Mouse (Mus musculus): ENCODE results near the gene Lzts2. TPM values are rescaled to one million over a fixed set of nuclear protein-coding genes. Genes with fewer than 3 reads are reported as not detected.

The Lzts2 gene
- polyA plus RNA-seq, 1 experiment from 2014 or later, result 34.7 TPM

DNA sequence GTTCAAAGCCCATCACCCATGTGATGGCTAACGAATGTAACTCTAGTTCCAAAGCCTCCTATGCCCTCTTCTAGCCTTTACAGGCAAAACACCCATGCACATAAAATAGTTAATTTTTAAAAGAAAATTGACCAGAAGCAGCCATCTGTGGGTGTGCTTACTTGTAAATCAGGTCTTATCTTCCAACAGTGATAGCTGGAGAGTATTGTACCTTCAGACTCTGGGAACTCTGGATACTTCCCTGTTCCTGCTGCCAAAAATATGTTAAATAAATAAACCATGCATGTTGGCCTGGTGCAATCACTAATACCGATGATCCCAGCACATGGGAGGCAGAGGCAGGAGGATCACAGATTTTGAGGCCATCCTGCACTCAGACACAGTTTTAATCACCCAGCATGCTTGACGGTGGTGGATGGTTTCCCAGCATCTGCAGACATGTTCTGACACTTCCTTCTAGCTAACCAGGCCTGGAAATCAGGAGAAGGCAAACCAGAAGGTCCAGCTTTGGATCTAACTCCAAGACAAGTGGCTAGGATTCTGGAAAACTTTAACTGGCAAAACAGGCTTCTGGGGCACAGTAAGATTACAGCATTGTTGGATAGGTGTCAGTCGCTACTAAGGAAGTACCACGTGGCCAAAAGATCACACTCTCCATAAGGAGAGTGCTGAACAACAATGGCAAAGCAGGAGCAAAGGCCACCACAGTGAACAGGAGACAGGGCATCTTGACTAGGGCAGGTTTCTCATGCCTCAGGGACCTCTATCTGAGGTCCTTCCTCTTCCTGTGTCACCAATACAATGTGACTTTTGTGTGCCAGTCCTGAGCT lies 28.8 kb upstream of the Lzts2 start:
- Histone ChIP-seq H3K4me1 (ENCODE audit: control insufficient read depth, insufficient read depth, low read length) (peaks cover 31% of the 10 kb centered on the region), H3K27me3 (replicated peaks; ENCODE audit: control insufficient read depth, insufficient read depth, low read length) (no peaks in the 10 kb centered on the region), H3K36me3 (ENCODE audit: control insufficient read depth, insufficient read depth, low read length) (peaks cover 8% of the 10 kb centered on the region; the same call in 1 of the 2 replicates), H3K9me3 (ENCODE audit: control insufficient read depth, low read length) (no peaks in the 10 kb centered on the region), H3K9ac (ENCODE audit: low read depth, low read length) (no peak overlapping the region), H3K4me3 (ENCODE audit: low read length) (no peak overlapping the region), H3K4me2 (ENCODE audit: low read depth, low read length) (no peak overlapping the region), H3K27ac (ENCODE audit: low read length) (peak overlapping the region; percentile 88)
- WGBS, result 44% methylated on average over 5 of the region's 5 CpGs
- ATAC-seq, result peak; percentile 66

DNA sequence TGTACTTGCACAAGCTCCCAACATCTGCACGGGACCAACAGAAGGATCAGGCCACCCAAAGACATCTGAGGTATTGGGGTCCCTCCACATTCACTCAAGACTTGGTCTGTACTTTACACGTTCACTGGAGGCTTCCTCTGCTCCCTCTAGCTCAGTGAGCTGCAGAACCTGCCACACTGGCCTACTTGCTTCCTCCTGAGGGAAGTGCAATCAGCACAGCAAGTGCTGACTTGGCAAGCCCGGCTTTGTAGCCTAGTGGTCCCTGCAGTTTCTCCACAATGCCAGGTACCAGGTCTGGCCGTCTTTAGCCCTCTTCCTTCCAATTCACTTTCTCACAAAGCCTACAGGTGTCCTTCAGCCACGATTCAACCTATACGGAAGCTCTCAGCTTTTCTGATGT lies 27.2 kb upstream of the Lzts2 start:
- H3K4me3 ChIP-seq (ENCODE audit: low read length), result no peak overlapping the region
- no peaks in the 10 kb centered on the region for H3K36me3 ChIP-seq (ENCODE audit: control insufficient read depth, insufficient read depth, low read length)
- no peaks in the 10 kb centered on the region for H3K9me3 ChIP-seq (ENCODE audit: control insufficient read depth, low read length)
- H3K9ac ChIP-seq (ENCODE audit: low read depth, low read length), result peak overlapping the region; percentile 37; the same call in 1 of the 2 replicates
- H3K4me2 ChIP-seq (ENCODE audit: low read depth, low read length), result no peak overlapping the region
- peaks cover 28% of the 10 kb centered on the region for H3K4me1 ChIP-seq (ENCODE audit: control insufficient read depth, insufficient read depth, low read length)
- H3K27ac ChIP-seq (ENCODE audit: low read length), result peak overlapping the region; percentile 88
- ATAC-seq, result no peak
- H3K27me3 ChIP-seq (replicated peaks; ENCODE audit: control insufficient read depth, insufficient read depth, low read length), result no peaks in the 10 kb centered on the region
- 64% methylated on average over 6 of the region's 6 CpGs for WGBS

- WGBS, result 56% methylated on average over 6 of the region's 6 CpGs
- Histone ChIP-seq H3K4me3 (ENCODE audit: low read length) (no peak overlapping the region), H3K27me3 (replicated peaks; ENCODE audit: control insufficient read depth, insufficient read depth, low read length) (no peaks in the 10 kb centered on the region), H3K27ac (ENCODE audit: low read length) (peak overlapping the region; percentile 97), H3K4me2 (ENCODE audit: low read depth, low read length) (peak overlapping the region; percentile 97; the same call in 1 of the 2 replicates), H3K9me3 (ENCODE audit: control insufficient read depth, low read length) (no peaks in the 10 kb centered on the region), H3K9ac (ENCODE audit: low read depth, low read length) (no peak overlapping the region; the same call in 1 of the 2 replicates), H3K4me1 (ENCODE audit: control insufficient read depth, insufficient read depth, low read length) (peaks cover 28% of the 10 kb centered on the region), H3K36me3 (ENCODE audit: control insufficient read depth, insufficient read depth, low read length) (no peaks in the 10 kb centered on the region)
- ATAC-seq, result no peak
Measured at GRCm38 (mm10) chr19:44987851-44988250, 26.4 kb upstream of the Lzts2 start.

DNA sequence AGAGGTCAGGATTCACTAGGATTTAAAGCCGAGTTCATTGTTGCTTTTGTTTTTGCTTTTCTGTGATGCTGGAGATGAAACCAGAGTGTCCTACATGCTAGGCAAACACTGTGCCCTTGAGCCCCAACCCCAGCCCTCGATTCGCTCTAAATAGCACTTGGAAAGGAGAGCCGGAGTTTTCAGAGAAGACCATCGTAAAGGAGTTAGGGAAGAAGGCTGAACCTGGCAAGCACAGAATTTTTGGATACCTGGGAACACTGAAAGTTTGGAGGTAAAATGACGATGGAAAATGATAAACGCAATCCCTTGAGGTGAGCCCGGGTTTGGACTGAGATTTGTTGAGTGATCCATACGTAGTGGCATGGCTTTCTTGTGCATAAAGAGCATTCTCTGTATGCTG lies 25.9 kb upstream of the Lzts2 start:
- Histone ChIP-seq H3K27me3 (replicated peaks; ENCODE audit: control insufficient read depth, insufficient read depth, low read length) (no peaks in the 10 kb centered on the region), H3K27ac (ENCODE audit: low read length) (peak overlapping the region; percentile 97), H3K36me3 (ENCODE audit: control insufficient read depth, insufficient read depth, low read length) (no peaks in the 10 kb centered on the region), H3K4me2 (ENCODE audit: low read depth, low read length) (peak overlapping the region; percentile 97), H3K9me3 (ENCODE audit: control insufficient read depth, low read length) (no peaks in the 10 kb centered on the region), H3K4me1 (ENCODE audit: control insufficient read depth, insufficient read depth, low read length) (peaks cover 27% of the 10 kb centered on the region), H3K4me3 (ENCODE audit: low read length) (peak overlapping the region; percentile 82), H3K9ac (ENCODE audit: low read depth, low read length) (peak overlapping the region; percentile 90)
- WGBS, result 29% methylated on average over 9 of the region's 9 CpGs
- no peak for ATAC-seq

DNA sequence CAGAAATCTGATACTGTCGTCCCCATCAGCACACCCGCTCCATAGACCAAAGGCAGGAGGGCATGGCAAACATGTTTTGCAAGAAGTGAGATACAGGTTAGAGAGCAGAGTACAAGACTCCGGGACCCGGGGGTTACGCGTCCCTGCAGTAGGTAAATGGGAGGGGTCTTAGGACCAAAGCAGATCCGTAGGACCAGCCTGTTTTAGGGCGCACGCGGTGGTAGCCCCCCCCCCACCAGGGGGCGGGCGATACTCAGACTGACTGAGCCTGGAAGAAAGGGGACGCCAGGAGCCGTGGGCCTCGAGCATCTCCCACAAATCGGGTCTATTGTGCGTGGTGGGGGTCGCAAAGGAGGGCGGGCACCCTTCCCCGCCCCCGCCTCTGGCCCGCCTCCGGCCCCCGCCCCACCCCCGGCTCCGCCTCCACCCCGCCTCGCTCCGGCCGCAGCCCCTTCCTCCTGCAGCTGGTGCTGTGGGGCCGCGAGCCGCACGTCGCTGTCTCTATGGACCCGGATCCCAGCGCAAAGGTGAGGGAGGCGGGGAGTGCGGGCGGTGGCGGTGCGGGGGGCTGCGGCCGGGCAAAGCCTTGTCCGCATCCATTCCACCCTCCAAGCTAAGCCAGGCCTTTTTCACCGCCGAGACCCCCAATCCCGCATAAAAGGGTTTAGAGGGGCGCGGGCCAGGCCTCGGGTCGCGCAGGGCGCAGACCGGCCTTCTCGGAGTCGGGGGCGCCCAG lies 25.2 kb upstream of the Lzts2 start, which contains the start of gene Sema4g:
Sema4g (plus strand) TSS at position 271 of the 736 bp plus-strand sequence.
- H3K4me1 ChIP-seq (ENCODE audit: control insufficient read depth, insufficient read depth, low read length), result peaks cover 25% of the 10 kb centered on the region
- ATAC-seq, result peak; percentile 41
- peak within 1 kb of the TSS; percentile 90 for H3K9ac ChIP-seq (ENCODE audit: low read depth, low read length)
- no peaks in the 10 kb centered on the region for H3K27me3 ChIP-seq (replicated peaks; ENCODE audit: control insufficient read depth, insufficient read depth, low read length)
- H3K4me2 ChIP-seq (ENCODE audit: low read depth, low read length), result peak within 1 kb of the TSS; percentile 97
- no peaks in the 10 kb centered on the region for H3K9me3 ChIP-seq (ENCODE audit: control insufficient read depth, low read length)
- H3K4me3 ChIP-seq (ENCODE audit: low read length), result peak within 1 kb of the TSS; percentile 82
- under 1% methylated on average over 49 of the region's 58 CpGs for WGBS
- peak within 1 kb of the TSS; percentile 97 for H3K27ac ChIP-seq (ENCODE audit: low read length)
- no peaks in the 10 kb centered on the region for H3K36me3 ChIP-seq (ENCODE audit: control insufficient read depth, insufficient read depth, low read length)

GRCm38 (mm10) chr19:44989567-44990495 lies 24.4 kb upstream of the Lzts2 start:
- Histone ChIP-seq H3K9ac (ENCODE audit: low read depth, low read length) (peak overlapping the region; percentile 90), H3K4me2 (ENCODE audit: low read depth, low read length) (peak overlapping the region; percentile 97), H3K9me3 (ENCODE audit: control insufficient read depth, low read length) (no peaks in the 10 kb centered on the region), H3K27me3 (replicated peaks; ENCODE audit: control insufficient read depth, insufficient read depth, low read length) (no peaks in the 10 kb centered on the region), H3K4me3 (ENCODE audit: low read length) (peak overlapping the region; percentile 82), H3K4me1 (ENCODE audit: control insufficient read depth, insufficient read depth, low read length) (peaks cover 20% of the 10 kb centered on the region), H3K27ac (ENCODE audit: low read length) (peak overlapping the region; percentile 97), H3K36me3 (ENCODE audit: control insufficient read depth, insufficient read depth, low read length) (no peaks in the 10 kb centered on the region)
- ATAC-seq, result no peak
- 7% methylated on average over 22 of the region's 22 CpGs for WGBS

GRCm38 (mm10) chr19:44991031-44991430 lies 23.2 kb upstream of the Lzts2 start:
- H3K36me3 ChIP-seq (ENCODE audit: control insufficient read depth, insufficient read depth, low read length), result no peaks in the 10 kb centered on the region
- peak overlapping the region; percentile 97 for H3K4me2 ChIP-seq (ENCODE audit: low read depth, low read length)
- peak overlapping the region; percentile 82 for H3K4me3 ChIP-seq (ENCODE audit: low read length)
- peak overlapping the region; percentile 90 for H3K9ac ChIP-seq (ENCODE audit: low read depth, low read length)
- 67% methylated on average over 8 of the region's 8 CpGs for WGBS
- peaks cover 20% of the 10 kb centered on the region for H3K4me1 ChIP-seq (ENCODE audit: control insufficient read depth, insufficient read depth, low read length)
- peak; percentile 82 for ATAC-seq
- H3K9me3 ChIP-seq (ENCODE audit: control insufficient read depth, low read length), result no peaks in the 10 kb centered on the region
- H3K27me3 ChIP-seq (replicated peaks; ENCODE audit: control insufficient read depth, insufficient read depth, low read length), result no peaks in the 10 kb centered on the region
- H3K27ac ChIP-seq (ENCODE audit: low read length), result peak overlapping the region; percentile 97

- Histone ChIP-seq H3K4me1 (ENCODE audit: control insufficient read depth, insufficient read depth, low read length) (peaks cover 15% of the 10 kb centered on the region), H3K4me3 (ENCODE audit: low read length) (no peak overlapping the region), H3K27ac (ENCODE audit: low read length) (no peak overlapping the region), H3K36me3 (ENCODE audit: control insufficient read depth, insufficient read depth, low read length) (no peaks in the 10 kb centered on the region), H3K27me3 (replicated peaks; ENCODE audit: control insufficient read depth, insufficient read depth, low read length) (no peaks in the 10 kb centered on the region), H3K4me2 (ENCODE audit: low read depth, low read length) (0 out of 2 replicates have a peak overlapping the region, but pooled peaks have one; percentile 97), H3K9me3 (ENCODE audit: control insufficient read depth, low read length) (no peaks in the 10 kb centered on the region), H3K9ac (ENCODE audit: low read depth, low read length) (no peak overlapping the region)
- no peak for ATAC-seq
- WGBS, result 52% methylated on average over 7 of the region's 7 CpGs
Measured at GRCm38 (mm10) chr19:44992246-44992645, 22.0 kb upstream of the Lzts2 start.

Data from intestine, embryonic 16.5 days (tissue).